Mouse (Mus musculus) heart, adult 18-20 months (tissue): ENCODE data around the gene Rab31. TPM values are rescaled to one million over a fixed set of nuclear protein-coding genes. Genes with fewer than 3 reads are reported as not detected.

Experiments used
- DNase-seq, 2 experiments: peaks; one replicate each; pipeline ENCODE4 v3.0.0; 2021 to 2022; ENCODE audit warnings: mixed read lengths in 1 of 2
- total RNA-seq, 2 experiments: library from RNA; stranded (reverse); gene quantifications; 2 replicates each; pipeline ENCODE4 v1.2.3; 2021

The Rab31 gene
- total RNA-seq, 2 experiments from 2014 or later = 13.8 to 16.8 TPM

- peak; percentile 80 to 86 for DNase-seq
Measured at GRCm38 (mm10) chr17:65783182-65784161, 10.9 kb upstream of the Rab31 start.

GRCm38 (mm10) chr17:65782551-65783141, 10.1 kb upstream of the Rab31 start, which contains the start of gene Ppp4r1:
TSS of gene Ppp4r1 (plus strand) at chr17:65782573.
- DNase-seq = peak; percentile 87 to 92

- no peak for DNase-seq
Measured at GRCm38 (mm10) chr17:65780970-65781369, 8.4 kb upstream of the Rab31 start.

- DNase-seq = no peak
Measured at GRCm38 (mm10) chr17:65777461-65777860, 4.9 kb upstream of the Rab31 start.

GRCm38 (mm10) chr17:65776228-65776627, 3.7 kb upstream of the Rab31 start:
- no peak for DNase-seq

GRCm38 (mm10) chr17:65774439-65774838, 1.9 kb upstream of the Rab31 start:
- DNase-seq = no peak

GRCm38 (mm10) chr17:65773617-65774016, 1.1 kb upstream of the Rab31 start:
- DNase-seq = no peak

GRCm38 (mm10) chr17:65770982-65771915, 1.3 kb downstream of the Rab31 start:
- peak; percentile 50 to 53 for DNase-seq

GRCm38 (mm10) chr17:65768486-65768885, 4.1 kb downstream of the Rab31 start:
- DNase-seq = peak; percentile 47 to 72

GRCm38 (mm10) chr17:65763221-65763620, 9.3 kb downstream of the Rab31 start:
- no peak for DNase-seq

- no peak for DNase-seq
Measured at GRCm38 (mm10) chr17:65757150-65757549, 15.4 kb downstream of the Rab31 start.

- no peak for DNase-seq
Measured at GRCm38 (mm10) chr17:65755857-65756256, 16.7 kb downstream of the Rab31 start.

- no peak for DNase-seq
Measured at GRCm38 (mm10) chr17:65753130-65753529, 19.4 kb downstream of the Rab31 start.

GRCm38 (mm10) chr17:65750301-65750700, 22.3 kb downstream of the Rab31 start:
- no peak for DNase-seq

- no peak for DNase-seq
Measured at GRCm38 (mm10) chr17:65749803-65750202, 22.7 kb downstream of the Rab31 start.

- no peak for DNase-seq
Measured at GRCm38 (mm10) chr17:65748997-65749396, 23.6 kb downstream of the Rab31 start.

GRCm38 (mm10) chr17:65746314-65746713, 26.2 kb downstream of the Rab31 start:
- no peak for DNase-seq

GRCm38 (mm10) chr17:65743664-65744330, 28.8 kb downstream of the Rab31 start:
- DNase-seq = no peak

GRCm38 (mm10) chr17:65742969-65743368, 29.6 kb downstream of the Rab31 start:
- DNase-seq = no peak

GRCm38 (mm10) chr17:65742245-65742905, 30.2 kb downstream of the Rab31 start:
- DNase-seq = no peak

GRCm38 (mm10) chr17:65741565-65741964, 31.0 kb downstream of the Rab31 start:
- no peak for DNase-seq
